Mouse (Mus musculus) kidney, embryonic 14.5 days (tissue): ENCODE data around the gene Atxn1. TPM values are rescaled to one million over a fixed set of nuclear protein-coding genes. Genes with fewer than 3 reads are reported as not detected.

ENCODE experiments used
- ATAC-seq: fragments of 200-750 bp; cut with Nextera tagmentation; 2 replicates; pipeline ENCODE4 v1.8.0; 2017; ENCODE audit warnings: moderate number of reproducible peaks, mild to moderate bottlenecking, moderate TSS enrichment, moderate library complexity; ENCODE audit not compliant: low FRiP score, low TSS enrichment
- H3K27ac ChIP-seq: fragments of 300-500 bp; sonication (generic); 2 replicates; pipeline ENCODE4 v1.5.1; 2014; ENCODE audit warnings: low read depth, mild to moderate bottlenecking, low read length, moderate library complexity, mixed read lengths
- H3K27me3 ChIP-seq: fragments of 300-500 bp; sonication (generic); 2 replicates; pipeline ENCODE4 v1.6.1; 2014; ENCODE audit warnings: mild to moderate bottlenecking, low read length; ENCODE audit not compliant: control insufficient read depth, insufficient read depth
- H3K36me3 ChIP-seq: fragments of 300-500 bp; sonication (generic); 2 replicates; pipeline ENCODE4 v1.6.1; 2014; ENCODE audit warnings: low read length, mixed read lengths; ENCODE audit not compliant: control insufficient read depth, insufficient read depth
- H3K4me1 ChIP-seq: fragments of 300-500 bp; sonication (generic); 2 replicates; pipeline ENCODE4 v1.6.1; 2014; ENCODE audit warnings: low read length, mixed read lengths; ENCODE audit not compliant: control insufficient read depth, insufficient read depth
- H3K4me2 ChIP-seq: fragments of 300-500 bp; sonication (generic); replicated peaks from 2 replicates; pipeline ENCODE4 v1.6.1; 2014; ENCODE audit warnings: low read depth, mild to moderate bottlenecking, low read length
- H3K4me3 ChIP-seq: fragments of 300-500 bp; sonication (generic); 2 replicates; pipeline ENCODE4 v1.5.1; 2014; ENCODE audit warnings: mild to moderate bottlenecking, low read length
- H3K9ac ChIP-seq: fragments of 300-500 bp; sonication (generic); 2 replicates; pipeline ENCODE4 v1.6.1; 2014; ENCODE audit warnings: low read depth, mild to moderate bottlenecking, low read length, moderate library complexity
- H3K9me3 ChIP-seq: fragments of 300-500 bp; sonication (generic); 2 replicates; pipeline ENCODE4 v1.6.1; 2016; ENCODE audit warnings: low read length; ENCODE audit not compliant: control insufficient read depth
- WGBS: fragments of 180-500 bp; shearing (Covaris S2); extraction: QIAGEN DNeasy Blood & Tissue Kit; methylation state at CpG from one replicate; pipeline ENCODE4 v1.1.7; 2014; 5-methylcytosine and 5-hydroxymethylcytosine counted together
- polyA plus RNA-seq: library from polyadenylated mRNA; unstranded; fragments of >200 nt; fragmentation: Nextera tagmentation; extraction: Ambion mirVana; gene quantifications from 2 replicates; pipeline ENCODE4 v1.2.1, GENCODE M21; 2014

The Atxn1 gene
- polyA plus RNA-seq, 1 experiment from 2014 or later = 4.0 TPM

- no peaks in the 10 kb centered on the region for H3K4me1 ChIP-seq
- no peaks in the 10 kb centered on the region for H3K9me3 ChIP-seq
- no peak overlapping the region for H3K4me2 ChIP-seq
- WGBS = 85% methylated on average over 8 of the region's 8 CpGs
- no peak overlapping the region for H3K9ac ChIP-seq
- no peaks in the 10 kb centered on the region for H3K36me3 ChIP-seq
- no peak for ATAC-seq
- no peak overlapping the region for H3K4me3 ChIP-seq
- H3K27me3 ChIP-seq = no peaks in the 10 kb centered on the region
- no peak overlapping the region for H3K27ac ChIP-seq
These were observed 336.5 kb downstream of the Atxn1 start for GRCm38 (mm10) chr13:45628341-45628740.

- Histone ChIP-seq H3K36me3 (no peaks in the 10 kb centered on the region), H3K27ac (no peak overlapping the region), H3K27me3 (no peaks in the 10 kb centered on the region), H3K4me2 (no peak overlapping the region), H3K4me1 (no peaks in the 10 kb centered on the region), H3K9ac (no peak overlapping the region), H3K4me3 (no peak overlapping the region), H3K9me3 (no peaks in the 10 kb centered on the region)
- no peak for ATAC-seq
- 68% methylated on average over 8 of the region's 8 CpGs for WGBS
These were observed 337.5 kb downstream of the Atxn1 start for GRCm38 (mm10) chr13:45627206-45627751.

- ATAC-seq = no peak
- Histone ChIP-seq H3K27me3 (no peaks in the 10 kb centered on the region), H3K9ac (no peak overlapping the region), H3K9me3 (no peaks in the 10 kb centered on the region), H3K4me2 (no peak overlapping the region), H3K4me3 (no peak overlapping the region), H3K36me3 (no peaks in the 10 kb centered on the region), H3K27ac (no peak overlapping the region), H3K4me1 (no peaks in the 10 kb centered on the region)
- WGBS = 92% methylated on average over 5 of the region's 5 CpGs
These were observed 339.1 kb downstream of the Atxn1 start for GRCm38 (mm10) chr13:45625740-45626139.

GRCm38 (mm10) chr13:45623846-45624245, 341.0 kb downstream of the Atxn1 start:
- Histone ChIP-seq H3K9me3 (no peaks in the 10 kb centered on the region), H3K27ac (no peak overlapping the region), H3K4me2 (no peak overlapping the region), H3K4me1 (no peaks in the 10 kb centered on the region), H3K36me3 (no peaks in the 10 kb centered on the region), H3K4me3 (no peak overlapping the region), H3K27me3 (no peaks in the 10 kb centered on the region), H3K9ac (no peak overlapping the region)
- ATAC-seq = no peak
- WGBS = 73% methylated on average over 1 of the region's 1 CpGs

GRCm38 (mm10) chr13:45622871-45623546, 341.8 kb downstream of the Atxn1 start:
- Histone ChIP-seq H3K27me3 (no peaks in the 10 kb centered on the region), H3K36me3 (no peaks in the 10 kb centered on the region), H3K4me2 (no peak overlapping the region), H3K9me3 (no peaks in the 10 kb centered on the region), H3K9ac (no peak overlapping the region), H3K4me3 (no peak overlapping the region), H3K27ac (no peak overlapping the region), H3K4me1 (no peaks in the 10 kb centered on the region)
- ATAC-seq = no peak
- 88% methylated on average over 4 of the region's 4 CpGs for WGBS

GRCm38 (mm10) chr13:45620687-45621086, 344.1 kb downstream of the Atxn1 start:
- H3K4me3 ChIP-seq = no peak overlapping the region
- WGBS = 84% methylated on average over 12 of the region's 12 CpGs

GRCm38 (mm10) chr13:45620281-45620680, 344.5 kb downstream of the Atxn1 start:
- Histone ChIP-seq H3K9ac (no peak overlapping the region), H3K27me3 (no peaks in the 10 kb centered on the region), H3K36me3 (no peaks in the 10 kb centered on the region), H3K4me3 (no peak overlapping the region), H3K9me3 (no peaks in the 10 kb centered on the region), H3K27ac (no peak overlapping the region), H3K4me1 (no peaks in the 10 kb centered on the region), H3K4me2 (no peak overlapping the region)
- no peak for ATAC-seq
- WGBS = 73% methylated on average over 7 of the region's 7 CpGs

More at GRCm38 (mm10) chr13:45620687-45621086, 344.1 kb downstream of the Atxn1 start:
- no peak overlapping the region for H3K9ac ChIP-seq
- no peaks in the 10 kb centered on the region for H3K4me1 ChIP-seq
- no peak for ATAC-seq
- H3K4me2 ChIP-seq = no peak overlapping the region
- H3K27me3 ChIP-seq = no peaks in the 10 kb centered on the region
- H3K9me3 ChIP-seq = no peaks in the 10 kb centered on the region
- H3K36me3 ChIP-seq = no peaks in the 10 kb centered on the region
- no peak overlapping the region for H3K27ac ChIP-seq

- 83% methylated on average over 6 of the region's 6 CpGs for WGBS
- H3K4me3 ChIP-seq = no peak overlapping the region
- H3K27me3 ChIP-seq = no peaks in the 10 kb centered on the region
- H3K9me3 ChIP-seq = no peaks in the 10 kb centered on the region
- ATAC-seq = no peak
- H3K36me3 ChIP-seq = no peaks in the 10 kb centered on the region
- 0 out of 2 replicates have a peak, but pooled peaks cover 4% of the 10 kb centered on the region for H3K4me1 ChIP-seq
- H3K4me2 ChIP-seq = no peak overlapping the region
- H3K9ac ChIP-seq = no peak overlapping the region
- H3K27ac ChIP-seq = no peak overlapping the region
These were observed 346.8 kb downstream of the Atxn1 start for GRCm38 (mm10) chr13:45617988-45618387.

- Histone ChIP-seq H3K4me1 (0 out of 2 replicates have a peak, but pooled peaks cover 4% of the 10 kb centered on the region), H3K27me3 (no peaks in the 10 kb centered on the region), H3K9me3 (no peaks in the 10 kb centered on the region), H3K4me2 (no peak overlapping the region), H3K4me3 (no peak overlapping the region), H3K27ac (no peak overlapping the region), H3K9ac (no peak overlapping the region), H3K36me3 (no peaks in the 10 kb centered on the region)
- no peak for ATAC-seq
- WGBS = 56% methylated on average over 11 of the region's 11 CpGs
These were observed 350.0 kb downstream of the Atxn1 start for GRCm38 (mm10) chr13:45614762-45615161.
